Mouse (Mus musculus) testis, adult 2 months (tissue): ENCODE measurements at regions not wholly inside any gene's neighbourhood (a gene's known extent, or its start where the extent isn't known, plus 50 kb on each side); places are given as distances from the start of the nearest gene placed in this dataset.

Experiments used
- CTCF ChIP-seq: fragments of 200-500 bp; IDR thresholded peaks from 2 replicates; pipeline ENCODE4 v1.5.1; 2012; ENCODE audit warnings: low read depth, mild to moderate bottlenecking, inconsistent platforms, low read length, moderate library complexity; ENCODE audit not compliant: control insufficient read depth, insufficient read depth, insufficient replicate concordance
- POLR2A ChIP-seq: fragments of 200-500 bp; IDR thresholded peaks from 2 replicates; pipeline ENCODE4 v1.6.1; 2012; ENCODE audit warnings: low read depth, mild to moderate bottlenecking, inconsistent platforms, low read length, moderate library complexity; ENCODE audit not compliant: control insufficient read depth

GRCm38 (mm10) chr1:166758987-166759386 lies 77.3 kb upstream of the Fmo9 start:
- no peak for TF ChIP-seq CTCF
- TF ChIP-seq POLR2A: no peak
